ENCODE assay signal across 27 mouse cellular contexts in the genomic region with DNA sequence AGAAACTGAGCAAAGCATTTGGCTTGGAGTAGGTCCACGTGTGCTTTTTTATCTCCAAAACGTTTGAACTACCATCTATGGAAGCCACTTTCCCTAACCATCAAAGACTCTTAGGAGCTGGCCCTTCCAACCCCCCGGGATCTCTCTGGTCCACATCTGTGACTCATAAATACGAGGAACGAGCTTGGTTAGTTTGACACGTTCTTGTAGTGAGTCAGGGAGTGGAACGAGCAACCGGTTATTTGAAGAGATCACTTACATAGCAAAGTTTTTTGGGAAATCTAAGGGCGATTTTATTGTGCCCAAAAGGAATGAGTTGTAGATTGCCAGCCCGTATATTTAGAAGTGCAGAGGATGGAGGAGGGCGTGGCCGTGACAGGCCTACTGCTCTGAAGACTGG.
DNase-seq lines count a peak whose midpoint lies in the region; ATAC-seq and TF ChIP-seq lines count a peak whose summit lies in the region.
"Had no signal": no experiment of that assay in that cellular context is flagged by ENCODE, and none has a peak within 500 bp of the region (broad histone marks: within the 10 kb centered on the region; RNA-seq: fewer than 3 reads in every experiment).

No protein-coding gene starts in this region.

- no peak for TF ChIP-seq EP300 in lung, postnatal 0 days (IDR thresholded peaks at IDR 0.05)

- 0 out of 2 replicates have a peak, but pooled peaks cover 3% of the 10 kb centered on the region for H3K27me3 ChIP-seq in lung, postnatal 0 days (replicated peaks; ENCODE audit: insufficient read depth, low read length)
- no peaks in the 10 kb centered on the region for H3K27me3 ChIP-seq in forebrain, postnatal 0 days (ENCODE audit: insufficient read depth, low read length)
- H3K27me3 ChIP-seq: embryonic facial prominence, embryonic 12.5 days; heart, embryonic 12.5 days; liver, embryonic 15.5 days; neural tube, embryonic 12.5 days had no signal

- H3K27ac ChIP-seq in lung, postnatal 0 days (ENCODE audit: low read length), result no peak overlapping the region
- no peak overlapping the region for H3K27ac ChIP-seq in forebrain, postnatal 0 days (ENCODE audit: low read depth, low read length)
- H3K27ac ChIP-seq: embryonic facial prominence, embryonic 12.5 days; heart, adult 2 months; hindbrain, embryonic 13.5 days; layer of hippocampus, adult 2 months; liver, embryonic 15.5 days; neural tube, embryonic 12.5 days had no signal

- no peak for TF ChIP-seq CTCF in lung, postnatal 0 days (IDR thresholded peaks at IDR 0.05)
- TF ChIP-seq CTCF in forebrain, postnatal 0 days (IDR thresholded peaks at IDR 0.05; ENCODE audit: low read depth), result no peak

- H3K9ac ChIP-seq in lung, postnatal 0 days (replicated peaks; ENCODE audit: low read depth), result no peak overlapping the region
- H3K9ac ChIP-seq in forebrain, postnatal 0 days, result no peak overlapping the region
- H3K9ac ChIP-seq: embryonic facial prominence, embryonic 12.5 days; heart, embryonic 12.5 days; hindbrain, embryonic 13.5 days; liver, embryonic 15.5 days; lung, embryonic 14.5 days; neural tube, embryonic 12.5 days had no signal

- 53% methylated on average over 12 of the region's 12 CpGs for WGBS in lung, postnatal 0 days
- 83% methylated on average over 12 of the region's 12 CpGs for WGBS in forebrain, postnatal 0 days

- H3K36me3 ChIP-seq in lung, postnatal 0 days (ENCODE audit: insufficient read depth, low read length), result no peaks in the 10 kb centered on the region
- H3K36me3 ChIP-seq in forebrain, postnatal 0 days (ENCODE audit: insufficient read depth), result no peaks in the 10 kb centered on the region
- H3K36me3 ChIP-seq: embryonic facial prominence, embryonic 12.5 days; heart, embryonic 12.5 days; hindbrain, embryonic 13.5 days; liver, embryonic 15.5 days; neural tube, embryonic 12.5 days had no signal

- DNase-seq in lung, postnatal 0 days (ENCODE audit: low spot score), result no peak
- no peak for DNase-seq in lung, postnatal 36 days
- DNase-seq in NIH3T3 (ENCODE audit: low read depth), result peak; percentile 75
- peak; percentile 84 for DNase-seq in fibroblast of lung, adult 2 months (ENCODE audit: low read depth)
- DNase-seq in adrenal gland, postnatal 36 days, result no peak
- DNase-seq in forebrain, postnatal 0 days, result no peak
- no peak for DNase-seq in frontal cortex, postnatal 36 days (ENCODE audit: low spot score in 2 of 2)
- DNase-seq: adrenal gland, postnatal 14 days; cerebellum, adult 18-20 months; cerebellum, postnatal 25 days; heart, adult 2 months; heart, postnatal 4 days; kidney, adult 11 months; kidney, postnatal 36 days; lung, embryonic 14.5 days; right cerebral cortex, adult 18-20 months; spleen, adult 18-20 months; thymus, postnatal 4 days had no signal

- no peak overlapping the region for H3K4me3 ChIP-seq in lung, postnatal 0 days (ENCODE audit: low read depth, low read length)
- no peak overlapping the region for H3K4me3 ChIP-seq in forebrain, postnatal 0 days (ENCODE audit: low read depth, low read length)
- H3K4me3 ChIP-seq: embryonic facial prominence, embryonic 12.5 days; heart, adult 2 months; heart, embryonic 12.5 days; hindbrain, embryonic 13.5 days; layer of hippocampus, adult 2 months; liver, embryonic 15.5 days; neural tube, embryonic 12.5 days had no signal

- peak; percentile 35; the same call in 1 of the 2 replicates for ATAC-seq in lung, postnatal 0 days
- no peak for ATAC-seq in forebrain, postnatal 0 days
- ATAC-seq: forebrain, embryonic 14.5 days; midbrain, embryonic 16.5 days had no signal

- H3K4me1 ChIP-seq in lung, postnatal 0 days (ENCODE audit: insufficient read depth, low read depth, low read length), result no peaks in the 10 kb centered on the region; the same call in 1 of the 2 replicates
- no peaks in the 10 kb centered on the region for H3K4me1 ChIP-seq in forebrain, postnatal 0 days (ENCODE audit: insufficient read depth)
- H3K4me1 ChIP-seq: hindbrain, embryonic 13.5 days; neural tube, embryonic 12.5 days had no signal

- no peaks in the 10 kb centered on the region for H3K9me3 ChIP-seq in lung, postnatal 0 days (ENCODE audit: low read length)
- H3K9me3 ChIP-seq in forebrain, postnatal 0 days (ENCODE audit: low read length), result no peaks in the 10 kb centered on the region
- H3K9me3 ChIP-seq: embryonic facial prominence, embryonic 12.5 days; heart, embryonic 12.5 days; hindbrain, embryonic 13.5 days; liver, embryonic 15.5 days; neural tube, embryonic 12.5 days had no signal

- no peak overlapping the region for H3K4me2 ChIP-seq in lung, postnatal 0 days (replicated peaks; ENCODE audit: low read depth, low read length)
- H3K4me2 ChIP-seq in forebrain, postnatal 0 days (ENCODE audit: low read depth), result no peak overlapping the region
- H3K4me2 ChIP-seq: embryonic facial prominence, embryonic 12.5 days; heart, embryonic 12.5 days; hindbrain, embryonic 13.5 days; liver, embryonic 15.5 days; lung, embryonic 14.5 days; midbrain, embryonic 11.5 days; neural tube, embryonic 12.5 days had no signal

Comparison
In these comparisons a context has a peak if more than half of its experiments do, and no peak if none do; other contexts are left out.
1. DNase-seq: peak in NIH3T3 (single experiment) and fibroblast of lung, adult 2 months (single experiment); none in lung, postnatal 0 days (single experiment), lung, postnatal 36 days (single experiment), adrenal gland, postnatal 36 days (0 of 2), forebrain, postnatal 0 days (single experiment) and frontal cortex, postnatal 36 days (0 of 2).